Mouse (Mus musculus) testis, adult 2 months (tissue): Measurements from ENCODE around the gene Gm3250. TPM values are rescaled to one million over a fixed set of nuclear protein-coding genes. Genes with fewer than 3 reads are reported as not detected.
"Not testable (repeated sequence)": the region's sequence is repeated elsewhere in the genome, so short reads cannot be mapped to it uniquely, and the experiment has no call there.

ENCODE experiments used
- H3K27ac ChIP-seq: fragments of 200-500 bp; 2 replicates; pipeline ENCODE4 v1.5.1; 2012; ENCODE audit warnings: low read depth, low read length; ENCODE audit not compliant: control insufficient read depth, insufficient read depth
- H3K27me3 ChIP-seq: fragments of 200-500 bp; 2 replicates; pipeline ENCODE4 v1.6.1; 2012; ENCODE audit warnings: mild to moderate bottlenecking, low read length, moderate library complexity; ENCODE audit not compliant: control insufficient read depth, insufficient read depth
- H3K36me3 ChIP-seq: fragments of 200-500 bp; 2 replicates; pipeline ENCODE4 v1.6.1; 2012; ENCODE audit warnings: mild to moderate bottlenecking, low read length; ENCODE audit not compliant: control insufficient read depth, insufficient read depth
- H3K4me1 ChIP-seq: fragments of 200-500 bp; 2 replicates; pipeline ENCODE4 v1.6.1; 2012; ENCODE audit warnings: low read length; ENCODE audit not compliant: control insufficient read depth, insufficient read depth
- H3K4me3 ChIP-seq: fragments of 200-500 bp; 2 replicates; pipeline ENCODE4 v1.5.1; 2012; ENCODE audit warnings: low read depth, mild to moderate bottlenecking, low read length, moderate library complexity, mixed read lengths; ENCODE audit not compliant: control insufficient read depth
- CTCF ChIP-seq: fragments of 200-500 bp; IDR thresholded peaks from 2 replicates; pipeline ENCODE4 v1.5.1; 2012; ENCODE audit warnings: low read depth, mild to moderate bottlenecking, inconsistent platforms, low read length, moderate library complexity; ENCODE audit not compliant: control insufficient read depth, insufficient read depth, insufficient replicate concordance
- POLR2A ChIP-seq: fragments of 200-500 bp; IDR thresholded peaks from 2 replicates; pipeline ENCODE4 v1.6.1; 2012; ENCODE audit warnings: low read depth, mild to moderate bottlenecking, inconsistent platforms, low read length, moderate library complexity; ENCODE audit not compliant: control insufficient read depth
- polyA plus RNA-seq: library from polyadenylated mRNA; depleted of rRNA; stranded (reverse); fragments of >200 nt; gene quantifications from 2 replicates; pipeline ENCODE4 v1.2.3, GENCODE M21; 2012

Gm3250 gene
- polyA plus RNA-seq, 1 experiment, result not detected

GRCm38 (mm10) chr10:77798921-77799508 lies 16.7 kb upstream of the Gm3250 start, which contains the start of gene Gm19668:
Gene Gm19668, minus strand, starts transcription at chr10:77799133.
- H3K27ac ChIP-seq, result no peak within 1 kb of the TSS
- no peak within 1 kb of the TSS for H3K4me3 ChIP-seq
- H3K27me3 ChIP-seq, result no peaks in the 10 kb centered on the region
- no peaks in the 10 kb centered on the region for H3K36me3 ChIP-seq
- TF ChIP-seq POLR2A (no peak), CTCF (no peak)
- no peaks in the 10 kb centered on the region for H3K4me1 ChIP-seq

GRCm38 (mm10) chr10:77798164-77798920 lies 16.0 kb upstream of the Gm3250 start:
- H3K4me3 ChIP-seq, H3K36me3 ChIP-seq, H3K4me1 ChIP-seq, H3K27ac ChIP-seq, H3K27me3 ChIP-seq: not testable (repeated sequence)

- Histone ChIP-seq H3K4me1 (no peaks in the 10 kb centered on the region), H3K4me3 (no peak overlapping the region), H3K36me3 (no peaks in the 10 kb centered on the region), H3K27ac (no peak overlapping the region), H3K27me3 (no peaks in the 10 kb centered on the region)
- TF ChIP-seq POLR2A, result no peak
- no peak for TF ChIP-seq CTCF
These were observed 15.3 kb upstream of the Gm3250 start for GRCm38 (mm10) chr10:77797677-77798076.

GRCm38 (mm10) chr10:77794976-77795375 lies 12.6 kb upstream of the Gm3250 start, which contains the start of gene Gm9639:
Gene Gm9639, minus strand, starts transcription at chr10:77795076.
- Histone ChIP-seq H3K4me3 (no peak within 1 kb of the TSS), H3K4me1 (no peaks in the 10 kb centered on the region), H3K36me3 (no peaks in the 10 kb centered on the region), H3K27me3 (no peaks in the 10 kb centered on the region), H3K27ac (no peak within 1 kb of the TSS)
- TF ChIP-seq POLR2A (no peak), CTCF (no peak)

- TF ChIP-seq CTCF (no peak), POLR2A (no peak)
These were observed 6.3 kb upstream of the Gm3250 start for GRCm38 (mm10) chr10:77788621-77789020.

GRCm38 (mm10) chr10:77787876-77788275 lies 5.5 kb upstream of the Gm3250 start, which contains the start of gene Gm7137:
Gene Gm7137, minus strand, starts transcription at chr10:77788200.
- not testable (repeated sequence) for H3K27me3 ChIP-seq, H3K4me1 ChIP-seq, H3K4me3 ChIP-seq, H3K36me3 ChIP-seq, H3K27ac ChIP-seq

More at GRCm38 (mm10) chr10:77788621-77789020, 6.3 kb upstream of the Gm3250 start:
- no peak overlapping the region for H3K4me3 ChIP-seq
- no peak overlapping the region for H3K27ac ChIP-seq
- no peaks in the 10 kb centered on the region for H3K27me3 ChIP-seq
- H3K36me3 ChIP-seq, result no peaks in the 10 kb centered on the region
- no peaks in the 10 kb centered on the region for H3K4me1 ChIP-seq

GRCm38 (mm10) chr10:77783396-77783795 lies 1.1 kb upstream of the Gm3250 start:
- H3K27ac ChIP-seq, H3K4me1 ChIP-seq, H3K27me3 ChIP-seq, H3K36me3 ChIP-seq, H3K4me3 ChIP-seq: not testable (repeated sequence)

GRCm38 (mm10) chr10:77776844-77777243 lies 5.5 kb downstream of the Gm3250 start, which contains the start of gene Gm7138:
Gene Gm7138, minus strand, starts transcription at chr10:77776944.
- H3K27me3 ChIP-seq, H3K4me3 ChIP-seq, H3K36me3 ChIP-seq, H3K4me1 ChIP-seq, H3K27ac ChIP-seq: not testable (repeated sequence)

GRCm38 (mm10) chr10:77772142-77772541 lies 10.2 kb downstream of the Gm3250 start:
- not testable (repeated sequence) for H3K4me1 ChIP-seq, H3K36me3 ChIP-seq, H3K27ac ChIP-seq, H3K4me3 ChIP-seq, H3K27me3 ChIP-seq

- not testable (repeated sequence) for H3K4me3 ChIP-seq, H3K27ac ChIP-seq
These were observed 11.1 kb downstream of the Gm3250 start, which contains the start of gene Gm3238 for GRCm38 (mm10) chr10:77771225-77771624. Gene Gm3238, minus strand, starts transcription at chr10:77771325.

More at GRCm38 (mm10) chr10:77771225-77771624, 11.1 kb downstream of the Gm3250 start, which contains the start of gene Gm3238:
- H3K36me3 ChIP-seq, H3K4me1 ChIP-seq, H3K27me3 ChIP-seq: not testable (repeated sequence)
